In genomic region chr2:126708361-126708760, GRCm38 (mm10) we compare ENCODE assay signal across 8 mouse cellular contexts. TPM values are rescaled to one million over a fixed set of nuclear protein-coding genes. Genes with fewer than 3 reads are reported as not detected.
DNase-seq lines count a peak whose midpoint lies in the region; ATAC-seq and TF ChIP-seq lines count a peak whose summit lies in the region.

No protein-coding gene starts in this region.

- no peak for TF ChIP-seq CTCF in gastrocnemius, adult 2 months (IDR thresholded peaks at IDR 0.05)
- no peak for TF ChIP-seq CTCF in C2C12 (IDR thresholded peaks at IDR 0.05; ENCODE audit: control insufficient read depth, insufficient read depth, insufficient read length)

- H3K36me3 ChIP-seq in C2C12 (ENCODE audit: control insufficient read depth, insufficient read depth), result no peaks in the 10 kb centered on the region
- no peaks in the 10 kb centered on the region for H3K36me3 ChIP-seq in forebrain, embryonic 16.5 days (ENCODE audit: control insufficient read depth, insufficient read depth)
- H3K36me3 ChIP-seq in liver, embryonic 15.5 days (replicated peaks), result 0 out of 2 replicates have a peak, but pooled peaks cover 2% of the 10 kb centered on the region

- H3K9ac ChIP-seq in forebrain, embryonic 16.5 days (replicated peaks; ENCODE audit: low read depth, low read length), result no peak overlapping the region
- peak overlapping the region; percentile 88; the same call in 1 of the 2 replicates for H3K9ac ChIP-seq in liver, embryonic 15.5 days

- H3K27me3 ChIP-seq in C2C12 (ENCODE audit: control insufficient read depth, insufficient read depth, insufficient read length), result no peaks in the 10 kb centered on the region
- H3K27me3 ChIP-seq in forebrain, embryonic 16.5 days (replicated peaks; ENCODE audit: control insufficient read depth, insufficient read depth, low read length), result peaks cover 8% of the 10 kb centered on the region
- H3K27me3 ChIP-seq in liver, embryonic 15.5 days, result peaks cover 17% of the 10 kb centered on the region; the same call in 1 of the 2 replicates

- H3ac ChIP-seq in C2C12 (ENCODE audit: control insufficient read depth, insufficient read length, low read depth), result no peak overlapping the region

- H3K79me3 ChIP-seq in C2C12 (ENCODE audit: low read depth), result peaks cover 37% of the 10 kb centered on the region

- H3K9me3 ChIP-seq in forebrain, embryonic 16.5 days (ENCODE audit: control insufficient read depth, low read length), result no peaks in the 10 kb centered on the region
- H3K9me3 ChIP-seq in liver, embryonic 15.5 days (replicated peaks), result no peaks in the 10 kb centered on the region

- DNase-seq in gastrocnemius, adult 2 months, result no peak
- DNase-seq in gastrocnemius, postnatal 25 days, result no peak
- DNase-seq in adrenal gland, adult 18-20 months (ENCODE audit: low spot score in 2 of 2), result no peak
- DNase-seq in spleen, adult 18-20 months, result no peak
- DNase-seq in adrenal gland, adult (ENCODE audit: inconsistent age in 2 of 2, low spot score in 1 of 2), result no peak

- no peak for ATAC-seq in forebrain, embryonic 16.5 days
- no peak for ATAC-seq in liver, embryonic 15.5 days (ENCODE audit: insufficient read depth)

- H3K4me2 ChIP-seq in forebrain, embryonic 16.5 days (ENCODE audit: low read length), result peak overlapping the region; percentile 58
- peak overlapping the region; percentile 81 for H3K4me2 ChIP-seq in liver, embryonic 15.5 days

- intact Hi-C loops in gastrocnemius, adult 2 months (cut with DNase I), result no loop called here

- 85% methylated on average over 4 of the region's 4 CpGs for WGBS in forebrain, embryonic 16.5 days
- 45% methylated on average over 4 of the region's 4 CpGs for WGBS in liver, embryonic 15.5 days (ENCODE audit: insufficient replicate concordance)

- H3K27ac ChIP-seq in gastrocnemius, adult 2 months, result no peak overlapping the region
- H3K27ac ChIP-seq in forebrain, embryonic 16.5 days (ENCODE audit: low read length), result no peak overlapping the region
- no peak overlapping the region for H3K27ac ChIP-seq in liver, embryonic 15.5 days (replicated peaks)

- H3K79me2 ChIP-seq in C2C12 (ENCODE audit: control insufficient read depth, insufficient read depth), result peaks cover 60% of the 10 kb centered on the region

- H3K4me1 ChIP-seq in forebrain, embryonic 16.5 days (replicated peaks; ENCODE audit: control insufficient read depth, insufficient read depth, low read length), result peaks cover 8% of the 10 kb centered on the region
- peaks cover 21% of the 10 kb centered on the region for H3K4me1 ChIP-seq in liver, embryonic 15.5 days (replicated peaks)

- H3K4me3 ChIP-seq in gastrocnemius, adult 2 months, result peak overlapping the region; percentile 85
- peak overlapping the region; percentile 85 for H3K4me3 ChIP-seq in C2C12 (ENCODE audit: insufficient read depth, poor library complexity, severe bottlenecking)
- no peak overlapping the region for H3K4me3 ChIP-seq in forebrain, embryonic 16.5 days (replicated peaks; ENCODE audit: low read length)
- H3K4me3 ChIP-seq in liver, embryonic 15.5 days (replicated peaks), result peak overlapping the region; percentile 91

TF ChIP-seq in C2C12, 6 proteins besides CTCF, POLR2A, EP300 and RAD21:
- no peak for TF ChIP-seq MYOD1 (IDR thresholded peaks at IDR 0.05; ENCODE audit: control insufficient read depth, insufficient read length, low read depth)
- TF ChIP-seq CEBPB (IDR thresholded peaks at IDR 0.05; ENCODE audit: low read depth), result no peak
- no peak for TF ChIP-seq MAX (IDR thresholded peaks at IDR 0.05)

RNA-seq across cellular contexts. Expression of gene Usp8, which starts 1.2 kb away (rescaled TPM):
- 10 to 100 TPM; 14.8 to 18.9 TPM for total RNA-seq in gastrocnemius, adult 2 months (2021)
- total RNA-seq in gastrocnemius, postnatal 25 days (2021), result 10 to 100 TPM; 14.9 to 16.2 TPM
- polyA plus RNA-seq in C2C12 (2012; fragmentation: generic; extraction: Trizol), result 13.8 TPM
- 28.8 and 34.5 TPM in 2 replicates for polyA plus RNA-seq in forebrain, embryonic 16.5 days (2015; fragmentation: Nextera tagmentation; extraction: Ambion mirVana)
- polyA plus RNA-seq in liver, embryonic 15.5 days (2015; fragmentation: Nextera tagmentation; extraction: Ambion mirVana), result 17.5 and 19.5 TPM in 2 replicates
- total RNA-seq in adrenal gland, adult 18-20 months (2021), result 10 to 100 TPM; 67.4 to 77.4 TPM

RNA-seq across cellular contexts. Expression of gene Gabpb1, which starts 32.2 kb away (rescaled TPM):
- 1 to 10 TPM; 5.5 to 8.6 TPM for total RNA-seq in gastrocnemius, adult 2 months (2021)
- 1 to 10 TPM; 6.2 to 6.3 TPM for total RNA-seq in gastrocnemius, postnatal 25 days (2021)
- 13.5 TPM for polyA plus RNA-seq in C2C12 (2012; fragmentation: generic; extraction: Trizol)
- 56.3 and 57.7 TPM in 2 replicates for polyA plus RNA-seq in forebrain, embryonic 16.5 days (2015; fragmentation: Nextera tagmentation; extraction: Ambion mirVana)
- 21.9 and 23.2 TPM in 2 replicates for polyA plus RNA-seq in liver, embryonic 15.5 days (2015; fragmentation: Nextera tagmentation; extraction: Ambion mirVana)
- 10 to 100 TPM; 12.9 to 23.8 TPM for total RNA-seq in adrenal gland, adult 18-20 months (2021)
